Mouse (Mus musculus): ENCODE results near the gene Synpo2. TPM values are rescaled to one million over a fixed set of nuclear protein-coding genes. Genes with fewer than 3 reads are reported as not detected.

The Synpo2 gene
- polyA plus RNA-seq, 1 experiment from 2014 or later: 0.90 TPM

DNA sequence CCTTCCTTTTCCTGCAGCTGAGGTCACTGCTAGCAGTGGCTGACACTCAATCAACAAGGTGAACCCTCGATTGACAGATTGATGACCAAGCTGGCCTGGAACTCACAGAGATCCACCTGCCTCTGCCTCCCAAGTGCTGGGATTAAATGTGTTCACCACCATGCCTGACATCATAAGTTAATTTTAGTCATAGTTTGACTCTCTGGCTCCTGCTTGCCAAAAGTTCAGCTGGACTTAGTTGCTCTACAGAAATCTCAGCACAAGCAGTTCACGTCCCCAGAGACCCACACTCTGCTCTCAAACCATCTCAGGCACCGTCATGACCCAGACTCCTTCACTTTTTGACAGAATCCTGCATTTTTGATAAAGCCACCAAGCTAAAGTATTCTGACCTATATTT, 87.3 kb downstream of the Synpo2 start:
- no peaks in the 10 kb centered on the region for H3K4me1 ChIP-seq (replicated peaks; ENCODE audit: control insufficient read depth, insufficient read depth, low read length)
- H3K27me3 ChIP-seq (replicated peaks; ENCODE audit: control insufficient read depth, insufficient read depth, low read length): no peaks in the 10 kb centered on the region
- no peak overlapping the region for H3K4me3 ChIP-seq (replicated peaks; ENCODE audit: low read length)
- H3K9ac ChIP-seq (replicated peaks; ENCODE audit: low read depth, low read length): no peak overlapping the region
- no peaks in the 10 kb centered on the region for H3K36me3 ChIP-seq (ENCODE audit: control insufficient read depth, insufficient read depth)
- H3K9me3 ChIP-seq (ENCODE audit: control insufficient read depth, low read length): no peaks in the 10 kb centered on the region
- ATAC-seq: no peak
- no peak overlapping the region for H3K27ac ChIP-seq (ENCODE audit: low read length)
- WGBS: 79% methylated on average over 3 of the region's 3 CpGs
- no peak overlapping the region for H3K4me2 ChIP-seq (ENCODE audit: low read length)

DNA sequence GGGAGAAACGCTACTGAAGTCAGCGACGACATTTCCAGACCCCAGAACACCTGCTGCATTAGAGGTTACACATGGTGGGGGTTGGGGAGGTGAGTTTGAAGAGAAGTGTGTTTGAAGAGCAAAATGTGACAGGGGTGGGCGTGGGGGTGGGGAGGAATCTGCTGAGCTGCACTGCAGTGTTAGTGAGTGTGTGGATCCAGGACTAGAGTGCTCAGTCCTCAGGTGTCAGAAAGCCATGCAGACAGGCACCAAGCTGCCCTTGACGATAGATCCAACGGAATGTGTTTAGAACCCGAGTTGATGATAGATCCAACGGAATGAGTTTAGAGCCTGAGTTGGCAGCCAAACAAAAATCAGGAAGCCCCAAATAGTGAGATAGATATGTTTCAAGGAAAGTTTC, 89.4 kb downstream of the Synpo2 start:
- Histone ChIP-seq H3K4me3 (replicated peaks; ENCODE audit: low read length) (no peak overlapping the region), H3K9ac (replicated peaks; ENCODE audit: low read depth, low read length) (no peak overlapping the region), H3K9me3 (ENCODE audit: control insufficient read depth, low read length) (no peaks in the 10 kb centered on the region), H3K4me2 (ENCODE audit: low read length) (no peak overlapping the region), H3K36me3 (ENCODE audit: control insufficient read depth, insufficient read depth) (no peaks in the 10 kb centered on the region), H3K4me1 (replicated peaks; ENCODE audit: control insufficient read depth, insufficient read depth, low read length) (no peaks in the 10 kb centered on the region), H3K27ac (ENCODE audit: low read length) (no peak overlapping the region), H3K27me3 (replicated peaks; ENCODE audit: control insufficient read depth, insufficient read depth, low read length) (no peaks in the 10 kb centered on the region)
- ATAC-seq: no peak
- WGBS: 84% methylated on average over 8 of the region's 8 CpGs

DNA sequence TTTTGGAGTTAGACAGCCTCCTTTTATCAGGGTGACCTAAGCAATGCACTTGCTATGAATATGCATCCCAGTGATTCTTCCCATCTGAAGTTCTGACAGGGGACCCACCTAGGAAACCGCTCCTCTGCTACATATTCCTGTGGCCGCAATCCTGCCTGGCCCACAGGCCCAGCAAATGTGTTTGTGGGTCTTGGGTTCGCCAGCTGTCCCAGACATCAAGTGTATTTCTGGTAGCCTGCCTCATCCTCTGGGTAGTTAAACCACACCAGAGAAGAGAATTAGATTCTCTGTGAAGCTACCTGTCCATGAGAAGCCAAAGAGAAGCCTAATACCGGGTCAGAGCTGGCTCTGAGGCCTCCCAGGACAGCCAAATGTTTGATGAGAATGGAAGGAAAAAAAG, 90.0 kb downstream of the Synpo2 start:
- Histone ChIP-seq H3K36me3 (ENCODE audit: control insufficient read depth, insufficient read depth) (no peaks in the 10 kb centered on the region), H3K27ac (ENCODE audit: low read length) (no peak overlapping the region), H3K27me3 (replicated peaks; ENCODE audit: control insufficient read depth, insufficient read depth, low read length) (no peaks in the 10 kb centered on the region), H3K4me1 (replicated peaks; ENCODE audit: control insufficient read depth, insufficient read depth, low read length) (no peaks in the 10 kb centered on the region), H3K4me2 (ENCODE audit: low read length) (no peak overlapping the region), H3K4me3 (replicated peaks; ENCODE audit: low read length) (no peak overlapping the region), H3K9me3 (ENCODE audit: control insufficient read depth, low read length) (no peaks in the 10 kb centered on the region), H3K9ac (replicated peaks; ENCODE audit: low read depth, low read length) (no peak overlapping the region)
- 90% methylated on average over 4 of the region's 4 CpGs for WGBS
- ATAC-seq: no peak

DNA sequence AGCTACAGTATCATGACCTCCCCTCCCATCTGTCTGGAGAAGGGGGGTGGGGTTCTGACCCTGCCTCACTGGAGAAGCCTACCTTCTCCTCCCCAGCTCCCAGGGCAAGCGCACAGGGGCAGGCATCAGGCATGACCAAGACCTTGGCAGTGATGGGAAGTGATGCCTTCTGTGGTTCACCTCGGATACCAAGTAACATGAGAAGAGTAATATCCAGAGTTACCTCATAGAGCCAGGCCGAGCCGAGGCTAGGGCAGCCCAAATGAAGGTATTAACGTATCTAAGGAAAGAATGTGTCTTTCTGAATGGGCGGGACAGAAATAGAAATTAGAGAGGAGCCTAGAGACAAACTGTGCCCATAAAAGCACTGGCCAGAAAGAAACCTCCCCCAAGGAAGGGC, 92.5 kb downstream of the Synpo2 start:
- ATAC-seq: no peak
- H3K27me3 ChIP-seq (replicated peaks; ENCODE audit: control insufficient read depth, insufficient read depth, low read length): no peaks in the 10 kb centered on the region
- 92% methylated on average over 6 of the region's 6 CpGs for WGBS
- H3K4me2 ChIP-seq (ENCODE audit: low read length): no peak overlapping the region
- H3K4me3 ChIP-seq (replicated peaks; ENCODE audit: low read length): no peak overlapping the region
- H3K4me1 ChIP-seq (replicated peaks; ENCODE audit: control insufficient read depth, insufficient read depth, low read length): no peaks in the 10 kb centered on the region
- H3K9me3 ChIP-seq (ENCODE audit: control insufficient read depth, low read length): no peaks in the 10 kb centered on the region
- no peak overlapping the region for H3K9ac ChIP-seq (replicated peaks; ENCODE audit: low read depth, low read length)
- H3K36me3 ChIP-seq (ENCODE audit: control insufficient read depth, insufficient read depth): no peaks in the 10 kb centered on the region
- H3K27ac ChIP-seq (ENCODE audit: low read length): no peak overlapping the region

DNA sequence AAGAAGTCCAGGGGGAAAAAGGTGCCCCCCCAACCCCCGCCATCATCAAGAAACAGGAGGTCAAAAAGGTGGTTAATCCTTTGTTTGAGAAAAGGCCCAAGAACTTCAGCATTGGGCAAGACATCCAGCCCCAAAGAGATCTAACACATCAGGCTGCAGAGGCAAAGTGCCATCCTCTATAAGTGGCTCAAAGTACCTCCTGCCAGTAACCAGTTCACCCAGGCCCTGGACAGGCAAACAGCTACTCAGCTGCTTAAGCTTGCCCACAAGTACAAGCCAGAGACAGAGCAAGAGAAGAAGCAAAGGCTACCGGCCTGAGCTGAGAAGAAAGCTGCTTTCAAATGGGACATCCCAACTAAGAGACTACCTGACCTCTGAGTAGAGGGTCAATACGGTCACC, 93.7 kb downstream of the Synpo2 start:
- H3K36me3 ChIP-seq (ENCODE audit: control insufficient read depth, insufficient read depth): no peaks in the 10 kb centered on the region
- H3K9me3 ChIP-seq (ENCODE audit: control insufficient read depth, low read length): no peaks in the 10 kb centered on the region
- no peak overlapping the region for H3K4me3 ChIP-seq (replicated peaks; ENCODE audit: low read length)
- no peak overlapping the region for H3K9ac ChIP-seq (replicated peaks; ENCODE audit: low read depth, low read length)
- no peak for ATAC-seq
- H3K27me3 ChIP-seq (replicated peaks; ENCODE audit: control insufficient read depth, insufficient read depth, low read length): no peaks in the 10 kb centered on the region
- H3K4me1 ChIP-seq (replicated peaks; ENCODE audit: control insufficient read depth, insufficient read depth, low read length): no peaks in the 10 kb centered on the region
- H3K27ac ChIP-seq (ENCODE audit: low read length): no peak overlapping the region
- 77% methylated on average over 3 of the region's 3 CpGs for WGBS
- no peak overlapping the region for H3K4me2 ChIP-seq (ENCODE audit: low read length)

DNA sequence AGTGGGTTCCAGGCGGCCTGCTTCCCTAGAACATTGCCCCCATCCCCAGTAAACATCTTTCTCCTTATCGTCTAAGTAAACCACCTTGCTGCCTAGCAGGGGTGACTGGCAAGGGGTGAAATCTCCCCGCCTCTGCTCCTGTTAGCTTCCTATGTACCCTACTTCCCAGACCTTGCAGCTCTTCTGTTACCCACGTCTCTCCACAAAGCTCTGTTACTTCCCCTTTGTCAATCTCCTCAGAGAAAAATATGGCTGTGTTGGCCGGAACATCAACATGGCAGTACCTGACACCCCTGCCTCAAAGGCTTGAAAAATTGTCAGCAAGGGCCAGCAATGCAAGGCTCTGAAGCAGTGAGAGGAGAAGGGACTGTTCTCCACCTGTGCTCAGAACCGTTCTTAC, 94.9 kb downstream of the Synpo2 start:
- H3K4me1 ChIP-seq (replicated peaks; ENCODE audit: control insufficient read depth, insufficient read depth, low read length): no peaks in the 10 kb centered on the region
- no peak for ATAC-seq
- no peak overlapping the region for H3K4me2 ChIP-seq (ENCODE audit: low read length)
- no peak overlapping the region for H3K9ac ChIP-seq (replicated peaks; ENCODE audit: low read depth, low read length)
- H3K36me3 ChIP-seq (ENCODE audit: control insufficient read depth, insufficient read depth): no peaks in the 10 kb centered on the region
- H3K27me3 ChIP-seq (replicated peaks; ENCODE audit: control insufficient read depth, insufficient read depth, low read length): no peaks in the 10 kb centered on the region
- 83% methylated on average over 6 of the region's 6 CpGs for WGBS
- H3K9me3 ChIP-seq (ENCODE audit: control insufficient read depth, low read length): no peaks in the 10 kb centered on the region
- H3K27ac ChIP-seq (ENCODE audit: low read length): no peak overlapping the region
- H3K4me3 ChIP-seq (replicated peaks; ENCODE audit: low read length): no peak overlapping the region

DNA sequence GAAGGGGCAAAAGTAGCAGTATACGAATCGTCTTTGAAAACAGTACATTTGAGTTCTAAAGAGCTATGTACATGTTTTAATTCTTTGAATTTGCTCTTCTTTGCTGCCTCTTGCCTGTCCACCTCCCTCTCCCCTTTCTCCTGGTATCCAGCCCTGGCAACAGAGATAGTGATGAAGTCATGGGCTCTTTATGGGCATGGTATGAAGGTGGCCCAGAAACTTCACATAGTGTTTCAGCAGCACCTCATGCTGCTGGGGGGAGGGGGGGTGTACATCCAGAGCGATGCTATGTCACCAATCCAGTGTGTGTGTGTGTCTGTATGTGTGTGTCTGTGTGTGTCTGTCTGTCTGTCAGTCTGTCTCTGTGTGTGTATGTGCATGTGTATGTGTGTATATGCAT, 95.8 kb downstream of the Synpo2 start:
- H3K9me3 ChIP-seq (ENCODE audit: control insufficient read depth, low read length): no peaks in the 10 kb centered on the region
- H3K36me3 ChIP-seq (ENCODE audit: control insufficient read depth, insufficient read depth): no peaks in the 10 kb centered on the region
- 96% methylated on average over 3 of the region's 3 CpGs for WGBS
- H3K9ac ChIP-seq (replicated peaks; ENCODE audit: low read depth, low read length): no peak overlapping the region
- H3K4me2 ChIP-seq (ENCODE audit: low read length): no peak overlapping the region
- H3K4me3 ChIP-seq (replicated peaks; ENCODE audit: low read length): no peak overlapping the region
- no peak overlapping the region for H3K27ac ChIP-seq (ENCODE audit: low read length)
- no peaks in the 10 kb centered on the region for H3K4me1 ChIP-seq (replicated peaks; ENCODE audit: control insufficient read depth, insufficient read depth, low read length)
- ATAC-seq: no peak
- H3K27me3 ChIP-seq (replicated peaks; ENCODE audit: control insufficient read depth, insufficient read depth, low read length): no peaks in the 10 kb centered on the region

DNA sequence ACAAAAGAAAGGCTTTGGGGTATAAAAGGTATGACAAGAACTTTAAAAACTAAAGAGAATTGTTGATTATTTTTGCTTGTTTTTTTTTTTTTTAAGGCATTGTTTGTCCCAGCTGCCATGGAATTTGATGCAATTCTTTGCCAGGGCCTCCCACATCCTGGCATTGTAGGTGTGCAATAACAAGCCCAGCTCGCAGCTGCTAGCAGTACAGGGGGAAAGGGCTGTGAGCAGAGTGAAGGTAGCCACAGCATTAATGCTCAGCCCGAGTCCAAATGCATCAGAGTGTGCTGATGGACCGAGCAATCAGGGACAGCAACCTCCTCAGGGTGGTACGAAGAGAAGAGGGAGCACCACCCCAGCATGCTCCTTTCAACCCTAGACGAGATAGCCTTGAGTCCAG, 96.3 kb downstream of the Synpo2 start:
- ATAC-seq: no peak
- no peak overlapping the region for H3K9ac ChIP-seq (replicated peaks; ENCODE audit: low read depth, low read length)
- H3K4me2 ChIP-seq (ENCODE audit: low read length): no peak overlapping the region
- H3K27me3 ChIP-seq (replicated peaks; ENCODE audit: control insufficient read depth, insufficient read depth, low read length): no peaks in the 10 kb centered on the region
- 72% methylated on average over 5 of the region's 5 CpGs for WGBS
- no peaks in the 10 kb centered on the region for H3K4me1 ChIP-seq (replicated peaks; ENCODE audit: control insufficient read depth, insufficient read depth, low read length)
- no peak overlapping the region for H3K27ac ChIP-seq (ENCODE audit: low read length)
- no peaks in the 10 kb centered on the region for H3K9me3 ChIP-seq (ENCODE audit: control insufficient read depth, low read length)
- H3K4me3 ChIP-seq (replicated peaks; ENCODE audit: low read length): no peak overlapping the region
- no peaks in the 10 kb centered on the region for H3K36me3 ChIP-seq (ENCODE audit: control insufficient read depth, insufficient read depth)

DNA sequence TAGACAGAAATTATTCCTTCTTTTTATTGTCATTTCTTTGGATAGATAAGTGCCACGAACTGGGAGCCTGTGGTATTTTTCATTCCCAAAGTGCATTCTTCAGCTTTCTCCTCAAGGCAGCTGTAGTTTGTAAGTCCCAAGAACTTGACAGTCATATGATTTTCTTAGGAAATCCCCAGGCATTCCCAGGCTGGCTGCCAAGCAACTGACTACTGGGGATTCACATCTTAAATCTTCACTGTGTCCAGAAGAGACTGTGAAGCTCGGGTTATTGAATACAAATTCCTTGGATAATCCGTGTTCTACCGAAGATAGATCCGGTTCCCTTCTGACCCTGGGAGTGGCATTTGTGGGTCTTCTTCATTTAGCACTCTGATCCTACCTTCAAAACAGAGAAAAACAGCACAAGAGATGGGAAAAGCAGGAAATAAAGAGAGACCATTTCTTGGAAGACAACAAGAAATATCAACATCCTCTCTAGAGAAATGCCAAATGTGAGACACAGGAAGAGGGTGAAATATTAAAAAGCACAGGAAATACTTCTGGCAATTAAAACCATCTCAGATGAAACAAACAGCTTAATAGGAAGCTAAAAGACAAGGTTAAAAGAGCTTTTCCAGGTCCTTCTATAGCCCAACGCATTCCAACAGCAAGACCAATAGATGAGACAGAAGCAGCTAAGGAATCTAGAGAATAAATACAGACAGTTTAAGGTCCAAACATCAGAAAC, 97.5 kb downstream of the Synpo2 start:
- H3K9me3 ChIP-seq (ENCODE audit: control insufficient read depth, low read length): no peaks in the 10 kb centered on the region
- H3K4me1 ChIP-seq (replicated peaks; ENCODE audit: control insufficient read depth, insufficient read depth, low read length): no peaks in the 10 kb centered on the region
- no peaks in the 10 kb centered on the region for H3K27me3 ChIP-seq (replicated peaks; ENCODE audit: control insufficient read depth, insufficient read depth, low read length)
- no peak overlapping the region for H3K4me3 ChIP-seq (replicated peaks; ENCODE audit: low read length)
- no peak for ATAC-seq
- no peak overlapping the region for H3K9ac ChIP-seq (replicated peaks; ENCODE audit: low read depth, low read length)
- H3K4me2 ChIP-seq (ENCODE audit: low read length): no peak overlapping the region
- no peak overlapping the region for H3K27ac ChIP-seq (ENCODE audit: low read length)
- WGBS: 74% methylated on average over 6 of the region's 6 CpGs
- no peaks in the 10 kb centered on the region for H3K36me3 ChIP-seq (ENCODE audit: control insufficient read depth, insufficient read depth)

DNA sequence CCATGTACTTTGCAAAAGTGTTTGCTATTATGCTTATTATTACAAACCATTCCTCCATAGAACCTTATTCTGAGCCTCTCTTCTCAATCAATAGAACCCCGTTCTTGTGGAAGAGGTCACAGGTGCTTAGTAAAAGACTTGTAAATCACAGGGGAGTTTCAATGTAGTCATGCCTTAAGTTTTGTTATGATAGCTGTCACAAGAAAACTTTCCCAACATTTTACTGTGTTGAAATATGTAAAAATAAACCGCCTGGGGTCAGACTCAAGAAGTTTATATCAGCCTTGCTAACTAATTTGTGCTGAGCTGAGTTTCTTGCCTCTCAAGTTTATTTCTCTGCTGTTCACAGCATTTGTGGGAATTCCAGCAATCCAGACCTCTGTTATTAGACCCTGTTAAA, 103.8 kb downstream of the Synpo2 start:
- Histone ChIP-seq H3K9ac (replicated peaks; ENCODE audit: low read depth, low read length) (no peak overlapping the region), H3K27me3 (replicated peaks; ENCODE audit: control insufficient read depth, insufficient read depth, low read length) (no peaks in the 10 kb centered on the region), H3K36me3 (ENCODE audit: control insufficient read depth, insufficient read depth) (no peaks in the 10 kb centered on the region), H3K4me3 (replicated peaks; ENCODE audit: low read length) (no peak overlapping the region), H3K27ac (ENCODE audit: low read length) (no peak overlapping the region), H3K4me2 (ENCODE audit: low read length) (no peak overlapping the region), H3K4me1 (replicated peaks; ENCODE audit: control insufficient read depth, insufficient read depth, low read length) (peaks cover 6% of the 10 kb centered on the region), H3K9me3 (ENCODE audit: control insufficient read depth, low read length) (no peaks in the 10 kb centered on the region)
- no peak for ATAC-seq
- 66% methylated on average over 2 of the region's 2 CpGs for WGBS
